ENCODE assay signal across 31 mouse cellular contexts in the genomic region with DNA sequence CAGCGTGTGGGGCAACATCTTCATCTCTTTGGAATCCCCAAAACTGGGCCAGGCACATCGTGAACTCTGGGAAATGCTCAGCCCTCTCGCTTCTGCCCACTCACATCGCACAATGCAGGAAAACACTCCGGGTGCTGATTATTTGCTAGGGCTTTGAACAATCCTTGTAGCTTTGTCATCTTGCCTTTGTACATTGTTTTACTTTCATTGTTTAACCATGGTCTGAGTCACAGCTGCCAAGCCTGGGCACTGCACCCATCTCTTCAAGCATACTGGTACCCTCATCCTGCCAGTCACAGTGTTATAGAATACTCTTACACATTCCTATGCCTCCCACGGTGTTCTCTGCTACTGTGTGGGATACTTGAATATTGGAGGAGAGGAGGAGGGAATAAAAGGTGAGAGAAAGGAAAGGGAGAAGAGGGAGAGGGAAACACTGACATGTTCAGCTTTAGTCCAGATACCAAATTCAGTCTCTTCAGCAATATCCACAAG. TPM values are rescaled to one million over a fixed set of nuclear protein-coding genes. Genes with fewer than 3 reads are reported as not detected.
DNase-seq lines count a peak whose midpoint lies in the region; ATAC-seq and TF ChIP-seq lines count a peak whose summit lies in the region.
"Had no signal": no experiment of that assay in that cellular context is flagged by ENCODE, and none has a peak within 500 bp of the region (broad histone marks: within the 10 kb centered on the region; RNA-seq: fewer than 3 reads in every experiment).

No protein-coding gene starts in this region.

- H3K4me2 ChIP-seq in heart, embryonic 11.5 days: no peak overlapping the region
- H3K4me2 ChIP-seq: embryonic facial prominence, embryonic 13.5 days; hindbrain, embryonic 15.5 days; limb, embryonic 12.5 days; liver, embryonic 15.5 days; lung, embryonic 14.5 days; neural tube, embryonic 15.5 days had no signal

- peak; percentile 25 for DNase-seq in layer of hippocampus, adult 11-12 months (ENCODE audit: low spot score)
- no peak for DNase-seq in layer of hippocampus, postnatal 25 days (ENCODE audit: extremely low spot score in 1 of 2, low spot score in 1 of 2)
- peak; percentile 19 to 54 for DNase-seq in left cerebral cortex, postnatal 14 days (ENCODE audit: low spot score in 2 of 2)
- DNase-seq in left cerebral cortex, adult 11 months (ENCODE audit: low spot score): no peak
- peak; percentile 74 for DNase-seq in Muller cell, postnatal 12 days (ENCODE audit: inconsistent ontology term)
- DNase-seq: adrenal gland, postnatal 14 days; B cell, adult 2 months; cerebellum, adult 11-12 months; cerebellum, adult 9-11 months; forebrain, postnatal 0 days; gastrocnemius, postnatal 10 days; heart, postnatal 14 days; kidney, adult 11 months; kidney, postnatal 14 days; lung, embryonic 14.5 days; lung, postnatal 14 days; midbrain, embryonic 14.5 days; spleen, adult 18-20 months; thymus, adult 18-20 months; thymus, postnatal 36 days had no signal

- H3K9ac ChIP-seq in heart, embryonic 11.5 days (ENCODE audit: low read depth, low read length): no peak overlapping the region
- H3K9ac ChIP-seq: embryonic facial prominence, embryonic 13.5 days; forebrain, postnatal 0 days; hindbrain, embryonic 15.5 days; limb, embryonic 12.5 days; liver, embryonic 15.5 days; lung, embryonic 14.5 days; neural tube, embryonic 15.5 days had no signal

- no peak for ATAC-seq in heart, embryonic 11.5 days (replicated peaks; ENCODE audit: insufficient number of reproducible peaks, low FRiP score, low TSS enrichment)
- ATAC-seq: forebrain, postnatal 0 days; inflammation-experienced regulatory T-cells, adult 6 months had no signal

- H3K4me1 ChIP-seq in embryonic fibroblast, embryonic 13.5 days (ENCODE audit: control insufficient read depth, insufficient read depth, low read length): peaks cover 11% of the 10 kb centered on the region; the same call in 1 of the 2 replicates
- no peaks in the 10 kb centered on the region for H3K4me1 ChIP-seq in heart, embryonic 11.5 days (ENCODE audit: control insufficient read depth, insufficient read depth, low read length)
- H3K4me1 ChIP-seq: hindbrain, embryonic 10.5 days; hindbrain, embryonic 15.5 days; limb, embryonic 12.5 days; liver, embryonic 15.5 days had no signal

- TF ChIP-seq CTCF in embryonic fibroblast, embryonic 13.5 days (IDR thresholded peaks at IDR 0.05; ENCODE audit: borderline replicate concordance, insufficient read depth, low read length): no peak

- intact Hi-C loops in left cerebral cortex, postnatal 14 days (cut with DNase I): loop anchor here (5.0 kb wide), 1 partner anchor 33 kb away; no protein-coding TSS in a partner anchor

- no peaks in the 10 kb centered on the region for H3K9me3 ChIP-seq in heart, embryonic 11.5 days (replicated peaks; ENCODE audit: control insufficient read depth, low read length)
- H3K9me3 ChIP-seq: embryonic facial prominence, embryonic 13.5 days; hindbrain, embryonic 10.5 days; hindbrain, embryonic 15.5 days; limb, embryonic 12.5 days; liver, embryonic 15.5 days; neural tube, embryonic 15.5 days had no signal

- no peak for TF ChIP-seq POLR2A in embryonic fibroblast, embryonic 13.5 days (IDR thresholded peaks at IDR 0.05; ENCODE audit: low read depth, low read length)

- no peaks in the 10 kb centered on the region for H3K36me3 ChIP-seq in heart, embryonic 11.5 days (ENCODE audit: control insufficient read depth, insufficient read depth, low read length)
- H3K36me3 ChIP-seq: embryonic facial prominence, embryonic 13.5 days; hindbrain, embryonic 10.5 days; hindbrain, embryonic 15.5 days; limb, embryonic 12.5 days; liver, embryonic 15.5 days; neural tube, embryonic 15.5 days had no signal

- H3K27ac ChIP-seq in embryonic fibroblast, embryonic 13.5 days (ENCODE audit: insufficient read depth, low read length): peak overlapping the region; percentile 38; the same call in 1 of the 2 replicates
- no peak overlapping the region for H3K27ac ChIP-seq in heart, embryonic 11.5 days (ENCODE audit: low read depth, low read length)
- H3K27ac ChIP-seq: embryonic facial prominence, embryonic 13.5 days; hindbrain, embryonic 10.5 days; hindbrain, embryonic 15.5 days; limb, embryonic 12.5 days; liver, embryonic 15.5 days; neural tube, embryonic 15.5 days had no signal

- no peak overlapping the region for H3K4me3 ChIP-seq in embryonic fibroblast, embryonic 13.5 days (ENCODE audit: insufficient read depth, low read length)
- no peak overlapping the region for H3K4me3 ChIP-seq in heart, embryonic 11.5 days (ENCODE audit: low read depth, low read length)
- H3K4me3 ChIP-seq: embryonic facial prominence, embryonic 13.5 days; erythroblast, embryonic 14.5 days; hindbrain, embryonic 10.5 days; hindbrain, embryonic 15.5 days; limb, embryonic 12.5 days; liver, embryonic 15.5 days; neural tube, embryonic 15.5 days had no signal

- WGBS in heart, embryonic 11.5 days (ENCODE audit: insufficient replicate concordance): 84% methylated on average over 6 of the region's 6 CpGs

- H3K27me3 ChIP-seq in heart, embryonic 11.5 days (ENCODE audit: control insufficient read depth, insufficient read depth, low read length): no peaks in the 10 kb centered on the region
- H3K27me3 ChIP-seq: CH12.LX; embryonic facial prominence, embryonic 13.5 days; hindbrain, embryonic 15.5 days; limb, embryonic 12.5 days; liver, embryonic 15.5 days; neural tube, embryonic 15.5 days had no signal

RNA-seq across cellular contexts. Expression of gene Slc44a1, which starts 35.7 kb away (rescaled TPM):
- 100 to 1,000 TPM; 109 to 114 TPM for total RNA-seq in layer of hippocampus, postnatal 25 days (2021)
- total RNA-seq in left cerebral cortex, postnatal 14 days (2021): 10 to 100 TPM; 65.0 to 70.6 TPM
- polyA plus RNA-seq in embryonic fibroblast, embryonic 13.5 days (2011; ENCODE audit: insufficient read length, low read depth, missing spikeins): 39.1 and 59.0 TPM in 2 replicates
- polyA plus RNA-seq in heart, embryonic 11.5 days (2014; fragmentation: Nextera tagmentation; extraction: Ambion mirVana): 19.5 and 25.5 TPM in 2 replicates

Comparison
In these comparisons a context has a peak if more than half of its experiments do, and no peak if none do; other contexts are left out.
1. DNase-seq: peak in layer of hippocampus, adult 11-12 months (single experiment), left cerebral cortex, postnatal 14 days (2 of 2) and Muller cell, postnatal 12 days (single experiment); none in layer of hippocampus, postnatal 25 days (0 of 2) and left cerebral cortex, adult 11 months (single experiment).